Mouse (Mus musculus) heart, postnatal 14 days (tissue): Measurements from ENCODE around the gene Relb. TPM values are rescaled to one million over a fixed set of nuclear protein-coding genes. Genes with fewer than 3 reads are reported as not detected.
"Not testable (repeated sequence)": the region's sequence is repeated elsewhere in the genome, so short reads cannot be mapped to it uniquely, and the experiment has no call there.

ENCODE experiments used
- DNase-seq, 2 experiments: peaks; one replicate each; pipeline ENCODE4 v3.0.0; 2021 to 2022
- intact Hi-C: fragments of 180-260 bp; cut with DNase I; formaldehyde crosslinking; loops from one replicate; pipeline ENCODE4 v1.15.1; 2025
- total RNA-seq, 2 experiments: library from RNA; stranded (reverse); gene quantifications; 2 replicates each; pipeline ENCODE4 v1.2.3; 2021

The Relb gene
- total RNA-seq, 2 experiments from 2014 or later: 6.3 to 9.6 TPM

DNA sequence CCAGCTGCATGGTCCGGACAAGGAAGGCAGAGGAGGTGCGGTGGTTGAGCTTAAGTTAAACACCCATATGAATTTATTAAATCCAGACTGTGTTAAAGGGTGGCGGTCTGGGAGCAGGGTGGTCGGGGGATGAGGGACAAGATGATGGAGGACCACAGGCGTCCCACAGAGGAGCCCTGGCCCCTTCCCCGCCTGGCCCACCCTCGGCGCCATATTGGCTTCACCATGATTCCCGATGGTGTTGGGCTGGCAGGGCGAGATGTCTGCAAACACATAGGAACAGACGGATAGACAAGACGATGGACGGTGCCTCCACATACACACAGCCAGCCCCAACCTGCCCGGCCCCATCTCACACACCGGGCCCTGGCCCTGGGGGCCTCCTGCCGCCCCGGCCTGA is 4.0 kb upstream of the Relb start:
- intact Hi-C loops: no loop called here
- DNase-seq: no peak

DNA sequence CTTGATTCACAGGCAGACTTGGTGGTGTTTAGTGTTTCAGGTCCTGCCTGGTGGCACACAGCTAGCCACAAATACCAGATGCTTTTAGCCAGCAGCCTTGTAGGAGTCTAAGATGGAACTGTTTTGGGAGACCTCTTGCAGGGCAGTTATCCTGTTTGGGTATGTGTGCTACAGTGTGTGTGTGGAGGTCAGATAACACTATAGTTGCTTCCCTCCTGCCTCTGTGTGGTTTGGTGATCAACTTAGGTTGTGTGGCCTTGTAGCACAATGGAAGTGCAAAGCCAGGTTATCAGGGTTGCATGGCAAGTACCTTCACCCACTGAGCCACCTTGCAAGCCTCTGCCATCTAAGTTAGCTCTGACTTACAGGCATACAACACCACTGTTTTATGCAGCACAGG is 3.5 kb upstream of the Relb start:
- DNase-seq: no peak
- intact Hi-C loops: no loop called here

DNA sequence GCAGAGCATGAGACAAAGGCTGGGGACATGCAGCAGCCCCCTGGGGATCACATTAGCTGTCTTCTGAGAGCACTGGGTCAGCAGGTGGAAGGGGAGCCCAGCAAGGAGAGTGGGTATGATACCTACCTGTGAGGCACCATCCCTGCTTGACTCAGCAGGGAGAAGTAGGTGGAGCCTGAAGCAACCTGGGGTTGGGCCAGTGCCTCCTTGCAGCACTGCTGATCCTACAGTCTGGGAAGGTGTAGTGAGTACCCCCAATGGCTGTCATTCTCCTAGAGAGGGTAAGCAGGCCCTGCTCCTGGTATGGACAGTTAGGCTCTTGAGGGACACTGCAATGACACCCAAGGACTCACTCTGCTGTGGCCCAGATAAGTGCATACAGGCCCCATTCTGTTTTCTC is 3.0 kb upstream of the Relb start:
- intact Hi-C loops: no loop called here
- no peak for DNase-seq

GRCm38 (mm10) chr7:19628536-19629360 is 490 bp downstream of the Relb start:
- DNase-seq: peak; percentile 92 to 96
- intact Hi-C loops: no loop called here

- intact Hi-C loops: no loop called here
- no peak for DNase-seq
Measured at GRCm38 (mm10) chr7:19628192-19628535, 1.1 kb downstream of the Relb start.

- DNase-seq: no peak
- intact Hi-C loops: no loop called here
Measured at GRCm38 (mm10) chr7:19627721-19628120, 1.5 kb downstream of the Relb start.

DNA sequence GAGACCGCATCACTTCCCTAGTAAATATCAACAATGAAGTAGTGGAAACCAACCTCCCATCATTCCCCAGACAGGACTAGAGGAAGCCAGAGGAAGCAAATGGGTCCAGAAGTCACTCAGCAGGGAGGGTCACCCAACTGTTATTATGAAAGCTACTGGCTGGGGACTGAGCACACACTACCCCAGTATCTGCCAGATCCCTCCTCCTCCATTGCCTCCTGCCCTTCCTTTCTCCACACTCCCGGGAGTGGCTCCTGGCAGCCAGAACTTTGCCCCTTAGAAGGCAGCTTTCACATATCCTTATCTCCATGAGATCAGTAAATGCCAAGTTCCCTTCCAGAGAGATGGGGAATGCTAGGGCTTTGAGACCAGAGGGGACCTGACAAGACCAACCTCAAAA is 5.8 kb downstream of the Relb start:
- intact Hi-C loops: no loop called here
- DNase-seq: no peak

- no peak for DNase-seq
- intact Hi-C loops: no loop called here
Measured at GRCm38 (mm10) chr7:19622241-19622640, 7.0 kb downstream of the Relb start.

GRCm38 (mm10) chr7:19620811-19621210 is 8.4 kb downstream of the Relb start:
- intact Hi-C loops: no loop called here
- DNase-seq: no peak

GRCm38 (mm10) chr7:19619004-19619801 is 10.0 kb downstream of the Relb start:
- DNase-seq: peak; percentile 67 to 83
- intact Hi-C loops: loop anchor here (2.0 to 5.0 kb wide), 3 partner anchors 28 to 214 kb away; partner anchors contain the start of genes Ckm and Klc3

- intact Hi-C loops: loop anchor here (5.0 kb wide), 1 partner anchor 113 kb away; no protein-coding TSS in a partner anchor
Measured at GRCm38 (mm10) chr7:19615036-19615577, 14.1 kb downstream of the Relb start.

GRCm38 (mm10) chr7:19610969-19611368 is 18.3 kb downstream of the Relb start:
- intact Hi-C loops: no loop called here
- DNase-seq: no peak

More at GRCm38 (mm10) chr7:19615036-19615577, 14.1 kb downstream of the Relb start:
- no peak for DNase-seq

GRCm38 (mm10) chr7:19609641-19610332 is 19.5 kb downstream of the Relb start:
- intact Hi-C loops: no loop called here
- DNase-seq: no peak

DNA sequence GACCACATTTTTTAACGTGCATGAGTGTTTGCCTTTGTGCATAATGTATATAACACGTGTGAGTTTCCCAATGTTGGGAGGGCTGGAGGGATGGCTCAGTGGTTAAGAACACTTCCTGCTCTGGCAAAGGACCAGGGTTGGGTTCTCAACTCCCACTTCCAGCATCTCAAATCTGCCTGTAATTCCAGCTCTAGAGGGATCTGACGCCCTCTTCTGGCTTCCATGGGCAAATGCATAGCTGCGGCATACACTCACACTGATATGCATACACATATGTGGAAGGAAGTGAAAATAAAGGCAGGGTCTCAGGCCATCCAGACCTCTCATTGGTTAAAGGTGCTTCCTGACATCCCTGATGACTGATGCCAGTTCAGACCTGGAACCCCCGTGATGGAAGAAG is 21.9 kb downstream of the Relb start:
- intact Hi-C loops: no loop called here
- DNase-seq: no peak

DNA sequence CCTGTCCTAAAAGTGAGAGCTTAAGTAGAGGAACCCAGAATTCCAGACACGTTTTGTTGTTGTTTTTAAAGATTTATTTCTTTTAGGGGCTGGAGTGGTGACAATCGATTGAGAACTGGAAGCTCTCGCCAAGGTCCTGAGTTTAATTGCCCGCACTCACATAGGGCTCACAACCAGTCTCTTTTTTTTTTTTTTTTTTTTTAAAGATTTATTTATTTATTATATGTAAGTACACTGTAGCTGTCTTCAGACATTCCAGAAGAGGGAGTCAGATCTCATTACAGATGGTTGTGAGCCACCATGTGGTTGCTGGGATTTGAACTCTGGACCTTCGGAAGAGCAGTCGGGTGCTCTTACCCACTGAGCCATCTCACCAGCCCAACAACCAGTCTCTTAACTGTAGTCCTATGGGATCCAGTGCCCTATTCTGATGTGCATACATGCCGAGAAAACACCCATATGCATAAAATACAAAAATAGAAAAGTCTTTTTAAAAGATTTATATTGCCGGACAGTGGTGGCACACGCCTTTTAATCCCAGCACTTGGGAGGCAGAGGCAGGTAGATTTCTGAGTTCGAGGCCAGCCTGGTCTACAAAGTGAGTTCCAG is 24.5 kb downstream of the Relb start:
- intact Hi-C loops, DNase-seq: not testable (repeated sequence)

- peak; percentile 95 to 98 for DNase-seq
- intact Hi-C loops: no loop called here
Measured at GRCm38 (mm10) chr7:19603849-19604605, 25.2 kb downstream of the Relb start, which contains the start of gene Clasrp. TSS of gene Clasrp (minus strand) at chr7:19604486.

GRCm38 (mm10) chr7:19603055-19603454 is 26.2 kb downstream of the Relb start:
- intact Hi-C loops: no loop called here

GRCm38 (mm10) chr7:19600562-19600961 is 28.7 kb downstream of the Relb start:
- DNase-seq: no peak
- intact Hi-C loops: no loop called here

More at GRCm38 (mm10) chr7:19603055-19603454, 26.2 kb downstream of the Relb start:
- DNase-seq: no peak

GRCm38 (mm10) chr7:19593061-19593730 is 36.0 kb downstream of the Relb start:
- DNase-seq: no peak
- intact Hi-C loops: loop anchor here (5.0 kb wide), 1 partner anchor 151 kb away; no protein-coding TSS in a partner anchor
